Mouse (Mus musculus): Measurements from ENCODE around the gene Yaf2. TPM values are rescaled to one million over a fixed set of nuclear protein-coding genes. Genes with fewer than 3 reads are reported as not detected.

Yaf2 gene
- 8.3 and 9.6 TPM in 2 replicates for polyA plus RNA-seq (2012; rRNA removed; ENCODE audit: low replicate concordance)

GRCm38 (mm10) chr15:93336925-93337761 lies at the start of gene Yaf2:
Gene Yaf2, minus strand, starts transcription at chr15:93336935.

DNA sequence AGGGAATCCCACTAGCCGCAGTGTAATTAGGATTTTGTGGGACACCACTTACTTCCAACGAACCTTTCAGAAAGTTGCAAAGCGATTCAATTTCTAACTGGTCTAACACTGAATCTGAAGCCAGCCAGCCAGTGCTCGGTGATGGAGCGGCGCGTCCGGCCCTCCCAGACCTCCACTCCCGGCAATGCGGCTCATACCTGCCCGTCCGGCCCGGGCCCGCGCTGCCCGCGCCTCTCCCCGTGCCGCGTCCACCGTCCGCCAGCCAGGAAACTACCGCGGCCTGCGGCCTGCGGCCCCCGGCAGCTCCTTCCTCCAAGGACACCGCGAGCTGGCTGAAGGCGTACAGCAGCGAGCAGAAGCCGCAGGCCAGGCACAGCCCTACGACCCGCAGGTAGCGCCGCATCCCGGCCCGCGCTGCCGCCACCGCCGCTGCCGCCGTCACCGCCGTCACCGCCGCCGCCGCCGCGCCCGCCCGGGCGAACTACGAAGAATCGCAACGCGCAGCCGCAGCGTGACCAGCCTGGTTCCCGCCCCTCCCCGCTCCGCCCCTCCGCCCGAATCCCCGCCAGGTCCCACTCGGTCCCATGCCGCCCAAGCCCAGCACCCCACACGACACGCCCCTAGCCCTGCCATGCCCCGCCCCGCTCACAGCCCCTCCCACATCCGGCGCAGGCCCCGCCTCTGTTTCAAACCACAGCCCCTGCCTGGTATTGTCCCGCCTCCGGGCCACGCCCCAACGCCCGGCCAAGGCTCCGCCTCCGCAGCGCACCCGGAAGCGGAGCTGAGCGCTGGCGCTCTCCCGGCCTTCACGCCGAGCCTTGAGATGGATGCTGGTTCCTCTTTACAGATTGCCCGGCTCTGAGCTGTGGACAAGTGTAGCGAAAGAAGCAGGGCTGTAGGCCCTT lies 61.8 kb downstream of the Yaf2 start, which contains the start of gene Gxylt1:
Gxylt1 (minus strand) TSS at position 501 of the 905 bp plus-strand sequence.

Other genes with a start within 250 kb of the Yaf2 start
- gene Gxylt1, start 61.8 kb downstream of the Yaf2 start, polyA plus RNA-seq (2012; rRNA removed; ENCODE audit: low replicate concordance), result 0.37 and 0.64 TPM in 2 replicates
- 12.4 and 20.5 TPM in 2 replicates for gene Zcrb1, start 61.4 kb upstream of the Yaf2 start, polyA plus RNA-seq (2012; rRNA removed; ENCODE audit: low replicate concordance)
- 1.4 and 1.6 TPM in 2 replicates for gene Pphln1, start 61.4 kb upstream of the Yaf2 start, polyA plus RNA-seq (2012; rRNA removed; ENCODE audit: low replicate concordance)

All from duodenum, adult 2 months (tissue).